Mouse (Mus musculus) stomach, postnatal 0 days (tissue): ENCODE measurements at regions not wholly inside any gene's neighbourhood (a gene's known extent, or its start where the extent isn't known, plus 50 kb on each side); places are given as distances from the start of the nearest gene placed in this dataset.

Experiments used
- CTCF ChIP-seq: IDR thresholded peaks from 2 replicates; pipeline ENCODE4 v1.5.1; 2016; ENCODE audit warnings: antibody characterized with exemption, low read depth, mild to moderate bottlenecking, moderate library complexity
- EP300 ChIP-seq: optimal IDR thresholded peaks from 2 replicates; pipeline ENCODE3; 2016; ENCODE audit warnings: antibody characterized with exemption

GRCm38 (mm10) chr5:51788768-51789167 is 221.2 kb upstream of the Ppargc1a start:
- TF ChIP-seq CTCF (no peak), EP300 (no peak)
